Mouse (Mus musculus) intestine, embryonic 14.5 days (tissue): ENCODE data around the gene A4galt. TPM values are rescaled to one million over a fixed set of nuclear protein-coding genes. Genes with fewer than 3 reads are reported as not detected.

ENCODE experiments used
- ATAC-seq: fragments of 200-750 bp; cut with Nextera tagmentation; replicated peaks from 2 replicates; pipeline ENCODE4 v1.8.0; 2017; ENCODE audit warnings: low read depth, moderate number of reproducible peaks, moderate TSS enrichment, moderate library complexity; ENCODE audit not compliant: low FRiP score, low TSS enrichment
- DNase-seq: peaks from one replicate; pipeline ENCODE4 v3.0.0-alpha.2; 2018; ENCODE audit warnings: low spot score
- H3K27ac ChIP-seq: fragments of 300-500 bp; sonication (generic); 2 replicates; pipeline ENCODE4 v1.5.1; 2014; ENCODE audit warnings: low read depth, mild to moderate bottlenecking, control low read depth
- H3K27me3 ChIP-seq: fragments of 300-500 bp; sonication (generic); replicated peaks from 2 replicates; pipeline ENCODE4 v1.6.1; 2014; ENCODE audit warnings: low read length, control low read depth; ENCODE audit not compliant: control insufficient read depth, insufficient read depth
- H3K36me3 ChIP-seq: fragments of 300-500 bp; sonication (generic); 2 replicates; pipeline ENCODE4 v1.6.1; 2014; ENCODE audit warnings: low read length, control low read depth; ENCODE audit not compliant: control insufficient read depth, insufficient read depth
- H3K4me1 ChIP-seq: fragments of 300-500 bp; sonication (generic); replicated peaks from 2 replicates; pipeline ENCODE4 v1.6.1; 2014; ENCODE audit warnings: low read length, control low read depth, mixed read lengths; ENCODE audit not compliant: control insufficient read depth, insufficient read depth
- H3K4me2 ChIP-seq: fragments of 300-500 bp; sonication (generic); 2 replicates; pipeline ENCODE4 v1.6.1; 2014; ENCODE audit warnings: low read length
- H3K4me3 ChIP-seq: fragments of 300-500 bp; sonication (generic); 2 replicates; pipeline ENCODE4 v1.5.1; 2014; ENCODE audit warnings: low read depth, low read length, control low read depth, mixed read lengths
- H3K9ac ChIP-seq: fragments of 300-500 bp; sonication (generic); 2 replicates; pipeline ENCODE4 v1.6.1; 2014; ENCODE audit warnings: mild to moderate bottlenecking, low read length
- H3K9me3 ChIP-seq: fragments of 300-500 bp; sonication (generic); 2 replicates; pipeline ENCODE4 v1.6.1; 2016; ENCODE audit warnings: low read length, control low read depth; ENCODE audit not compliant: control insufficient read depth
- WGBS: fragments of 180-500 bp; shearing (Covaris S2); extraction: QIAGEN DNeasy Blood & Tissue Kit; methylation state at CpG from one replicate; pipeline ENCODE4 v1.1.7; 2014; 5-methylcytosine and 5-hydroxymethylcytosine counted together
- polyA plus RNA-seq: library from polyadenylated mRNA; unstranded; fragments of >200 nt; fragmentation: Nextera tagmentation; extraction: Ambion mirVana; gene quantifications from 2 replicates; pipeline ENCODE4 v1.2.1, GENCODE M21; 2014

Gene A4galt
- 3.3 and 3.4 TPM in 2 replicates for polyA plus RNA-seq

- peak; percentile 79 for DNase-seq
- peak within 1 kb of the TSS; percentile 48 for H3K9ac ChIP-seq
- no peaks in the 10 kb centered on the region for H3K9me3 ChIP-seq
- 1% methylated on average over 63 of the region's 66 CpGs for WGBS
- 0 out of 2 replicates have a peak, but pooled peaks cover 3% of the 10 kb centered on the region for H3K4me1 ChIP-seq
- no peaks in the 10 kb centered on the region for H3K36me3 ChIP-seq
- H3K4me2 ChIP-seq, result peak within 1 kb of the TSS; percentile 97
- 0 out of 2 replicates have a peak, but pooled peaks have one; percentile 45 for ATAC-seq
- H3K27me3 ChIP-seq, result peaks cover 31% of the 10 kb centered on the region
- peak within 1 kb of the TSS; percentile 57 for H3K4me3 ChIP-seq
- no peak within 1 kb of the TSS for H3K27ac ChIP-seq
These were observed at the start of gene A4galt for GRCm38 (mm10) chr15:83251176-83252004. Gene A4galt, minus strand, starts transcription at chr15:83251774.

- ATAC-seq (no peak), DNase-seq (no peak)
- WGBS, result 56% methylated on average over 10 of the region's 10 CpGs
- Histone ChIP-seq H3K4me2 (no peak overlapping the region), H3K9ac (no peak overlapping the region), H3K36me3 (peaks cover 29% of the 10 kb centered on the region), H3K27ac (no peak overlapping the region), H3K4me1 (peaks cover 12% of the 10 kb centered on the region; the same call in 1 of the 2 replicates), H3K27me3 (no peaks in the 10 kb centered on the region), H3K4me3 (no peak overlapping the region), H3K9me3 (no peaks in the 10 kb centered on the region)
These were observed 48.5 kb upstream of the A4galt start for GRCm38 (mm10) chr15:83299916-83300582.

GRCm38 (mm10) chr15:83299450-83299849 lies 47.9 kb upstream of the A4galt start:
- no peaks in the 10 kb centered on the region for H3K27me3 ChIP-seq
- ATAC-seq (no peak), DNase-seq (no peak)
- 89% methylated on average over 7 of the region's 7 CpGs for WGBS
- H3K4me1 ChIP-seq, result peaks cover 12% of the 10 kb centered on the region; the same call in 1 of the 2 replicates
- no peaks in the 10 kb centered on the region for H3K9me3 ChIP-seq
- H3K36me3 ChIP-seq, result peaks cover 29% of the 10 kb centered on the region
- H3K27ac ChIP-seq, result no peak overlapping the region
- H3K9ac ChIP-seq, result no peak overlapping the region
- H3K4me3 ChIP-seq, result no peak overlapping the region
- H3K4me2 ChIP-seq, result no peak overlapping the region

- H3K36me3 ChIP-seq, result peaks cover 29% of the 10 kb centered on the region
- H3K9me3 ChIP-seq, result no peaks in the 10 kb centered on the region
- H3K4me1 ChIP-seq, result peaks cover 8% of the 10 kb centered on the region; the same call in 1 of the 2 replicates
- 85% methylated on average over 2 of the region's 2 CpGs for WGBS
- H3K4me3 ChIP-seq, result no peak overlapping the region
- H3K4me2 ChIP-seq, result no peak overlapping the region
- no peak overlapping the region for H3K9ac ChIP-seq
- ATAC-seq (no peak), DNase-seq (no peak)
- no peak overlapping the region for H3K27ac ChIP-seq
- no peaks in the 10 kb centered on the region for H3K27me3 ChIP-seq
These were observed 47.2 kb upstream of the A4galt start for GRCm38 (mm10) chr15:83298810-83299209.

GRCm38 (mm10) chr15:83298313-83298712 lies 46.7 kb upstream of the A4galt start:
- ATAC-seq, result no peak
- DNase-seq, result no peak
- WGBS, result 84% methylated on average over 8 of the region's 8 CpGs
- no peak overlapping the region for H3K9ac ChIP-seq
- H3K27ac ChIP-seq, result no peak overlapping the region
- no peaks in the 10 kb centered on the region for H3K27me3 ChIP-seq
- H3K4me2 ChIP-seq, result no peak overlapping the region
- H3K36me3 ChIP-seq, result peaks cover 29% of the 10 kb centered on the region
- H3K4me3 ChIP-seq, result no peak overlapping the region
- no peaks in the 10 kb centered on the region for H3K9me3 ChIP-seq
- H3K4me1 ChIP-seq, result peaks cover 5% of the 10 kb centered on the region; the same call in 1 of the 2 replicates

GRCm38 (mm10) chr15:83296771-83297311 lies 45.3 kb upstream of the A4galt start:
- Histone ChIP-seq H3K27ac (no peak overlapping the region), H3K36me3 (peaks cover 23% of the 10 kb centered on the region), H3K9ac (no peak overlapping the region), H3K9me3 (no peaks in the 10 kb centered on the region), H3K4me3 (no peak overlapping the region), H3K4me2 (no peak overlapping the region), H3K4me1 (peaks cover 11% of the 10 kb centered on the region; the same call in 1 of the 2 replicates), H3K27me3 (no peaks in the 10 kb centered on the region)
- WGBS, result 51% methylated on average over 7 of the region's 8 CpGs
- DNase-seq, result no peak
- peak; percentile 32; the same call in 1 of the 2 replicates for ATAC-seq

- Histone ChIP-seq H3K9me3 (no peaks in the 10 kb centered on the region), H3K9ac (no peak overlapping the region), H3K4me1 (peaks cover 11% of the 10 kb centered on the region; the same call in 1 of the 2 replicates), H3K4me2 (no peak overlapping the region), H3K27me3 (no peaks in the 10 kb centered on the region), H3K36me3 (peaks cover 20% of the 10 kb centered on the region), H3K27ac (no peak overlapping the region), H3K4me3 (no peak overlapping the region)
- 86% methylated on average over 4 of the region's 4 CpGs for WGBS
- ATAC-seq, result no peak
- DNase-seq, result no peak
These were observed 44.5 kb upstream of the A4galt start for GRCm38 (mm10) chr15:83296050-83296449.

GRCm38 (mm10) chr15:83294954-83295353 lies 43.4 kb upstream of the A4galt start:
- peaks cover 10% of the 10 kb centered on the region; the same call in 1 of the 2 replicates for H3K36me3 ChIP-seq
- H3K9ac ChIP-seq, result no peak overlapping the region
- H3K9me3 ChIP-seq, result no peaks in the 10 kb centered on the region
- DNase-seq, result no peak
- H3K27me3 ChIP-seq, result no peaks in the 10 kb centered on the region
- no peak overlapping the region for H3K27ac ChIP-seq
- WGBS, result 72% methylated on average over 3 of the region's 3 CpGs
- H3K4me2 ChIP-seq, result no peak overlapping the region
- no peak overlapping the region for H3K4me3 ChIP-seq
- no peak for ATAC-seq
- H3K4me1 ChIP-seq, result peaks cover 11% of the 10 kb centered on the region; the same call in 1 of the 2 replicates
